Mouse (Mus musculus) cerebellum, adult (tissue): ENCODE results near the gene Mob4.
"Not testable (repeated sequence)": the region's sequence is repeated elsewhere in the genome, so short reads cannot be mapped to it uniquely, and the experiment has no call there.

Source experiments
- ATAC-seq: cut with Nextera tagmentation; 2 replicates; pipeline ENCODE4 v1.9.2; 2017; ENCODE audit warnings: mild to moderate bottlenecking, moderate library complexity, mixed read lengths; ENCODE audit not compliant: insufficient number of reproducible peaks, low FRiP score, low TSS enrichment

Mob4 gene

GRCm38 (mm10) chr1:55130943-55131401, at the start of gene Mob4:
Mob4 (plus strand) TSS chr1:55131231.
- peak; percentile 97 for ATAC-seq

- ATAC-seq, result no peak
Observed at GRCm38 (mm10) chr1:55082106-55082505, 48.9 kb upstream of the Mob4 start.

- ATAC-seq, result no peak
Observed at GRCm38 (mm10) chr1:55085781-55086366, 45.2 kb upstream of the Mob4 start.

GRCm38 (mm10) chr1:55086868-55087400, 44.1 kb upstream of the Mob4 start:
- ATAC-seq, result no peak

GRCm38 (mm10) chr1:55087401-55087904, 43.6 kb upstream of the Mob4 start:
- ATAC-seq, result peak; percentile 46

- peak; percentile 94 for ATAC-seq
Observed at GRCm38 (mm10) chr1:55087932-55088610, 43.0 kb upstream of the Mob4 start, which contains the start of the genes Hspe1 and Hspd1. Hspe1 (plus strand) TSS chr1:55088132. Hspd1 (minus strand) TSS chr1:55088243.

- no peak for ATAC-seq
Observed at GRCm38 (mm10) chr1:55088611-55089497, 42.2 kb upstream of the Mob4 start.

GRCm38 (mm10) chr1:55089498-55090064, 41.5 kb upstream of the Mob4 start:
- no peak for ATAC-seq

- no peak for ATAC-seq
Observed at GRCm38 (mm10) chr1:55092056-55092455, 39.0 kb upstream of the Mob4 start.

GRCm38 (mm10) chr1:55092469-55092868, 38.6 kb upstream of the Mob4 start:
- ATAC-seq, result no peak

GRCm38 (mm10) chr1:55106919-55107585, 24.0 kb upstream of the Mob4 start:
- ATAC-seq, result no peak

GRCm38 (mm10) chr1:55107644-55108043, 23.4 kb upstream of the Mob4 start:
- no peak for ATAC-seq

- no peak for ATAC-seq
Observed at GRCm38 (mm10) chr1:55108473-55108872, 22.6 kb upstream of the Mob4 start.

GRCm38 (mm10) chr1:55109066-55109766, 21.8 kb upstream of the Mob4 start:
- ATAC-seq, result no peak

- no peak for ATAC-seq
Observed at GRCm38 (mm10) chr1:55123046-55123445, 8.0 kb upstream of the Mob4 start.

- ATAC-seq, result no peak
Observed at GRCm38 (mm10) chr1:55123561-55123960, 7.5 kb upstream of the Mob4 start.

GRCm38 (mm10) chr1:55124136-55124535, 6.9 kb upstream of the Mob4 start:
- not testable (repeated sequence) for ATAC-seq

GRCm38 (mm10) chr1:55129716-55130115, 1.3 kb upstream of the Mob4 start:
- no peak for ATAC-seq
